In the genomic region with DNA sequence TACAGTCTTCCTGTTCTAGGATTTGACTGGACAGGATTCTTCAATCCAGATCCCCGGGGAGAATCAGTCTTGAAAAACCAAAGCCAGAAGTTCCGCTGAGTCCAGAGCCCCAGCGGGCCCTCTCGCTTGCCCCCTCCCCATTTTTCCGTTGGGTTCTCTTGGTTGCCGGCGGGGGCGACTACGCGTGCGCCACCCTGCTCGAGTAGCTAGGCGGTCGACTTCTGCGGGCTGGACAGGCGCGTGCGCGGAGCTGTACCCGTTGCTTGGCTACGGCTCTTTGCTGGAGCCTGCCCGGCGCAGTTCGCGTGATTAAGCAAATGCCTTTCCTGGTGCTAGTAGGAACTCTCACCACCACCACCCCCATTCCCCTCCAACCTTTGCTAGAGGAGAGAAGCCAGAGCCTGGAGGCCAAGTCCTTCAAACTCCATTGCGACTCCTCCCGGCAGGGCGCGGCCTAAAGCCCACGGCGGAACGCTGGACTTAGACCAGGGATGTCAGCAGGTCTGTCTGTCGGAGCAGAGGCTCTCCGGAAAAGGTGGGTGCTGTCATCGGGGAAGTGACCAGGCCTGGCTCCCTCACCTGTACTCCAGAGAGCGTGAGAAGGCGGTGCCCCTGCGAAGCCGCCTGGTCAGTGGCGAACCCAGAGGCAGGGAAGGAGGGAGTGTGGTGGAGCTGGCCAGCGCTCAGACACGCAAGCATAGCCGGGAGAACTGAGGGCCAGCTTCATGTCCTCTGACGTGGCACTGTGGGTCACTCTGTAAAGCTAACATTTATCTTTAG, we compare ENCODE assay signal across 8 mouse cellular contexts. TPM values are rescaled to one million over a fixed set of nuclear protein-coding genes. Genes with fewer than 3 reads are reported as not detected.
A peak's percentile ranks its signal among the peaks of the same experiment; 100 is the strongest.
DNase-seq lines count a peak whose midpoint lies in the region; ATAC-seq and TF ChIP-seq lines count a peak whose summit lies in the region.

No protein-coding gene starts in this region.

- H3K4me2 ChIP-seq in heart, embryonic 13.5 days: peak overlapping the region; percentile 81
- H3K4me2 ChIP-seq in liver, embryonic 12.5 days: peak overlapping the region; percentile 91
- peak overlapping the region; percentile 96 for H3K4me2 ChIP-seq in myocyte (ENCODE audit: low read depth)

- peak; percentile 97 for DNase-seq in 416B (ENCODE audit: low read depth)
- peak; percentile 81 to 93 for DNase-seq in adrenal gland, adult 18-20 months (ENCODE audit: low spot score in 2 of 2)
- peak; percentile 93 to 98 for DNase-seq in kidney, postnatal 25 days
- peak; percentile 95 for DNase-seq in testis, postnatal 14 days (ENCODE audit: low spot score)

- peak; percentile 46 for TF ChIP-seq POLR2A in myocyte (IDR thresholded peaks at IDR 0.05; ENCODE audit: insufficient read length, low read depth)

- H3K4me3 ChIP-seq in heart, embryonic 13.5 days: peak overlapping the region; percentile 95
- H3K4me3 ChIP-seq in liver, embryonic 12.5 days: peak overlapping the region; percentile 96
- H3K4me3 ChIP-seq in myocyte: peak overlapping the region; percentile 89

- H3K9me3 ChIP-seq in heart, embryonic 13.5 days: no peaks in the 10 kb centered on the region
- H3K9me3 ChIP-seq in liver, embryonic 12.5 days (replicated peaks): no peaks in the 10 kb centered on the region

- H3K4me1 ChIP-seq in heart, embryonic 13.5 days: peaks cover 51% of the 10 kb centered on the region
- H3K4me1 ChIP-seq in liver, embryonic 12.5 days: peaks cover 38% of the 10 kb centered on the region

- peak; percentile 75 for ATAC-seq in erythroblast, adult 5-6 weeks (replicated peaks; ENCODE audit: low FRiP score, poor library complexity, severe bottlenecking)
- peak; percentile 75 for ATAC-seq in heart, embryonic 13.5 days (ENCODE audit: extremely low read depth, insufficient number of reproducible peaks, low FRiP score, low TSS enrichment)
- peak; percentile 85 for ATAC-seq in liver, embryonic 12.5 days

- WGBS in heart, embryonic 13.5 days: under 1% methylated on average over 44 of the region's 44 CpGs
- WGBS in liver, embryonic 12.5 days (ENCODE audit: insufficient replicate concordance): 1% methylated on average over 44 of the region's 44 CpGs

- peak overlapping the region; percentile 14 for H3ac ChIP-seq in myocyte (ENCODE audit: control insufficient read depth, insufficient read length)

- H3K79me2 ChIP-seq in myocyte (ENCODE audit: control insufficient read depth, insufficient read depth): peaks cover 40% of the 10 kb centered on the region

- H3K9ac ChIP-seq in heart, embryonic 13.5 days: peak overlapping the region; percentile 85
- peak overlapping the region; percentile 77 for H3K9ac ChIP-seq in liver, embryonic 12.5 days

- H3K36me3 ChIP-seq in heart, embryonic 13.5 days: peaks cover 11% of the 10 kb centered on the region
- peaks cover 11% of the 10 kb centered on the region for H3K36me3 ChIP-seq in liver, embryonic 12.5 days
- H3K36me3 ChIP-seq in myocyte (ENCODE audit: control insufficient read depth, insufficient read depth): peaks cover 7% of the 10 kb centered on the region

- H3K27me3 ChIP-seq in heart, embryonic 13.5 days (replicated peaks): no peaks in the 10 kb centered on the region
- no peaks in the 10 kb centered on the region for H3K27me3 ChIP-seq in liver, embryonic 12.5 days (replicated peaks)
- no peaks in the 10 kb centered on the region for H3K27me3 ChIP-seq in myocyte (ENCODE audit: control insufficient read depth, insufficient read depth, insufficient read length)

- H3K27ac ChIP-seq in heart, embryonic 13.5 days (replicated peaks): peak overlapping the region; percentile 93
- peak overlapping the region; percentile 92 for H3K27ac ChIP-seq in liver, embryonic 12.5 days

TF ChIP-seq in myocyte, 11 proteins besides CTCF, POLR2A, EP300 and RAD21:
- TF ChIP-seq CEBPB (IDR thresholded peaks at IDR 0.05; ENCODE audit: insufficient read depth, poor library complexity, severe bottlenecking): no peak
- no peak for TF ChIP-seq MYOD1 (IDR thresholded peaks at IDR 0.05; ENCODE audit: control insufficient read depth in 1 of 3, insufficient read length in 2 of 3, low read depth in 2 of 3)
- peak; percentile 35 for TF ChIP-seq REST (IDR thresholded peaks at IDR 0.05; ENCODE audit: insufficient read depth, insufficient read length)
- TF ChIP-seq SRF (IDR thresholded peaks at IDR 0.05; ENCODE audit: control insufficient read depth, insufficient read length, low read depth): no peak
- peak in 1 of 3 experiments; percentile 18 for TF ChIP-seq MYOG (IDR thresholded peaks at IDR 0.05; ENCODE audit: control insufficient read depth in 1 of 3, insufficient read depth in 1 of 3, insufficient read length in 2 of 3, low read depth in 2 of 3)
- no peak for TF ChIP-seq MAX (IDR thresholded peaks at IDR 0.05; ENCODE audit: low read depth)
- no peak for TF ChIP-seq E2F4 (IDR thresholded peaks at IDR 0.05; ENCODE audit: insufficient read depth)
- TF ChIP-seq TCF12 (IDR thresholded peaks at IDR 0.05; ENCODE audit: insufficient read depth, poor library complexity, severe bottlenecking): no peak
- TF ChIP-seq TCF3 (IDR thresholded peaks at IDR 0.05; ENCODE audit: insufficient read length, low read depth): no peak
- no peak for TF ChIP-seq USF1 (IDR thresholded peaks at IDR 0.05; ENCODE audit: low read depth)
- TF ChIP-seq POLR2AphosphoS2 (IDR thresholded peaks at IDR 0.05; ENCODE audit: insufficient read length, low read depth): no peak

RNA-seq across cellular contexts. Expression of gene Sec16a, which starts 0.8 kb away (rescaled TPM):
- 10 to 100 TPM; 52.2 to 69.1 TPM for total RNA-seq in adrenal gland, adult 18-20 months (2021)
- total RNA-seq in erythroblast, adult 5-6 weeks (2015; ENCODE audit: low replicate concordance): 12.5 and 18.8 TPM in 2 replicates
- 9.3 and 14.9 TPM in 2 replicates for total RNA-seq in erythroblast, adult 5-6 weeks (2017; ENCODE audit: low replicate concordance)
- polyA plus RNA-seq in heart, embryonic 13.5 days (2015; fragmentation: Nextera tagmentation; extraction: Ambion mirVana): 12.8 and 13.8 TPM in 2 replicates
- polyA plus RNA-seq in liver, embryonic 12.5 days (2016; fragmentation: Nextera tagmentation; extraction: Ambion mirVana): 13.0 and 14.4 TPM in 2 replicates
- polyA plus RNA-seq in myocyte (2012; fragmentation: generic; extraction: Trizol): 31.4 TPM

RNA-seq across cellular contexts. Expression of gene Inpp5e, which starts 36.9 kb away (rescaled TPM):
- 10 to 100 TPM; 13.9 to 16.1 TPM for total RNA-seq in adrenal gland, adult 18-20 months (2021)
- 4.0 and 4.6 TPM in 2 replicates for total RNA-seq in erythroblast, adult 5-6 weeks (2015; ENCODE audit: low replicate concordance)
- 2.5 and 4.5 TPM in 2 replicates for total RNA-seq in erythroblast, adult 5-6 weeks (2017; ENCODE audit: low replicate concordance)
- 13.2 and 15.5 TPM in 2 replicates for polyA plus RNA-seq in heart, embryonic 13.5 days (2015; fragmentation: Nextera tagmentation; extraction: Ambion mirVana)
- polyA plus RNA-seq in liver, embryonic 12.5 days (2016; fragmentation: Nextera tagmentation; extraction: Ambion mirVana): 10.1 and 12.3 TPM in 2 replicates
- polyA plus RNA-seq in myocyte (2012; fragmentation: generic; extraction: Trizol): 9.3 TPM

RNA-seq across cellular contexts. Expression of gene Pmpca, which starts 56.7 kb away (rescaled TPM):
- 100 to 1,000 TPM; 139 to 150 TPM for total RNA-seq in adrenal gland, adult 18-20 months (2021)
- total RNA-seq in erythroblast, adult 5-6 weeks (2015; ENCODE audit: low replicate concordance): 6.5 TPM in 2 replicates
- total RNA-seq in erythroblast, adult 5-6 weeks (2017; ENCODE audit: low replicate concordance): 12.1 and 24.0 TPM in 2 replicates
- 115 and 123 TPM in 2 replicates for polyA plus RNA-seq in heart, embryonic 13.5 days (2015; fragmentation: Nextera tagmentation; extraction: Ambion mirVana)
- 108 and 110 TPM in 2 replicates for polyA plus RNA-seq in liver, embryonic 12.5 days (2016; fragmentation: Nextera tagmentation; extraction: Ambion mirVana)
- polyA plus RNA-seq in myocyte (2012; fragmentation: generic; extraction: Trizol): 111 TPM

RNA-seq across cellular contexts. Expression of gene Entr1, which starts 56.7 kb away (rescaled TPM):
- 100 to 1,000 TPM; 114 to 119 TPM for total RNA-seq in adrenal gland, adult 18-20 months (2021)
- total RNA-seq in erythroblast, adult 5-6 weeks (2015; ENCODE audit: low replicate concordance): 17.8 and 25.0 TPM in 2 replicates
- total RNA-seq in erythroblast, adult 5-6 weeks (2017; ENCODE audit: low replicate concordance): 17.3 and 19.2 TPM in 2 replicates
- polyA plus RNA-seq in heart, embryonic 13.5 days (2015; fragmentation: Nextera tagmentation; extraction: Ambion mirVana): 70.8 and 72.4 TPM in 2 replicates
- 74.9 and 76.2 TPM in 2 replicates for polyA plus RNA-seq in liver, embryonic 12.5 days (2016; fragmentation: Nextera tagmentation; extraction: Ambion mirVana)
- polyA plus RNA-seq in myocyte (2012; fragmentation: generic; extraction: Trizol): 50.8 TPM

Comparison
In these comparisons a context has a peak if more than half of its experiments do, and no peak if none do; other contexts are left out.
1. Peak in every context shown above with its lines: DNase-seq, ATAC-seq, H3K4me3 ChIP-seq and H3K27ac ChIP-seq.